Mouse (Mus musculus): ENCODE data around the gene Heatr5a. TPM values are rescaled to one million over a fixed set of nuclear protein-coding genes. Genes with fewer than 3 reads are reported as not detected.

Gene Heatr5a
- polyA plus RNA-seq, 1 experiment from 2014 or later = 14.3 TPM

GRCm38 (mm10) chr12:51845261-51845660 is 125.9 kb downstream of the Heatr5a start:
- H3K4me1 ChIP-seq = peaks cover 22% of the 10 kb centered on the region
- H3K9me3 ChIP-seq = no peaks in the 10 kb centered on the region
- no peak for DNase-seq (ENCODE audit: low spot score)
- no peaks in the 10 kb centered on the region for H3K27me3 ChIP-seq (ENCODE audit: insufficient read depth, poor library complexity, severe bottlenecking)
- H3K27ac ChIP-seq = peak overlapping the region; percentile 89; the same call in 1 of the 2 replicates
- H3K4me3 ChIP-seq = peak overlapping the region; percentile 61
- no peaks in the 10 kb centered on the region for H3K36me3 ChIP-seq
- WGBS = 31% methylated on average over 1 of the region's 1 CpGs

GRCm38 (mm10) chr12:51844771-51845256 is 126.3 kb downstream of the Heatr5a start:
- Histone ChIP-seq H3K4me1 (peaks cover 22% of the 10 kb centered on the region), H3K27me3 (ENCODE audit: insufficient read depth, poor library complexity, severe bottlenecking) (no peaks in the 10 kb centered on the region), H3K27ac (peak overlapping the region; percentile 89), H3K4me3 (peak overlapping the region; percentile 61), H3K9me3 (no peaks in the 10 kb centered on the region), H3K36me3 (no peaks in the 10 kb centered on the region)
- peak; percentile 97 for DNase-seq (ENCODE audit: low spot score)
- WGBS = under 1% methylated on average over 17 of the region's 17 CpGs

- Histone ChIP-seq H3K36me3 (no peaks in the 10 kb centered on the region), H3K4me3 (peak overlapping the region; percentile 61), H3K27me3 (ENCODE audit: insufficient read depth, poor library complexity, severe bottlenecking) (no peaks in the 10 kb centered on the region), H3K4me1 (peaks cover 22% of the 10 kb centered on the region), H3K27ac (peak overlapping the region; percentile 89), H3K9me3 (no peaks in the 10 kb centered on the region)
- WGBS = 24% methylated on average over 15 of the region's 15 CpGs
- DNase-seq (ENCODE audit: low spot score) = no peak
Measured at GRCm38 (mm10) chr12:51843576-51844520, 127.3 kb downstream of the Heatr5a start.

DNA sequence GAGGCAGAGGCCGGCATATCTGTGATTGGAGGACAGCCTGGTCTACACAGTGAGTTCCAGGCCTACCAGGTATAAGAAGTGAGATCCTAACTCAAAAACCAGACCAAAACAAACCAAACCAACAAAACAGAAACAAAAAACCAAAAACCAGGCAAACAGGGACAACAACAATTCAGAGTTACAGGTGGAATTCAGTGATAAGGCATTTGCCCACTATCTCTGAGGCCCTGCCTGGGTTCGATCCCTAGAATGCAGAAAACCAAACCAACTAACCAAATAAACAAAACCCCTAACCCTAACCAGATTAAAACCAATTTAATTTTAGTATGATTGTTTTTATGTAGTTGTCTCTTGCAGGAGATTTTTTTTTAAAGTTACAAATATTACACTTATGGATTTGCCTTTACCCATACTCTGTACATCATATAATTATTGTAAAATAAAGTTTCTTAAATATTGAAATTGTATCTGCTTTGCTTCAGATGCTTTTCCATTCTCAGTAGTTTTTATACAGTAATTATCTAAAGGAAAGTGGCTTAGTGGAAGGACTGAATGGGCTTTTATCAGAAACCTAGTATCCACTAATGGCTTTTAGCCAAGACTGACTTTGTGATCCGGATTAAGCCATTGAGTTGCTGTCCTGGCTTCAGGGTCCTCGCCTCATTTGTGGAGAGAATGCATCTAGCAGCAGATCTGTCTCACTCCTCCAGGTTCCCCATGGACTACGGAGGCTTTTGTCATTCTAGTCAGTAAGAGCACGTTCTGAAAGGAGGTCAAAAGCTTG is 128.8 kb downstream of the Heatr5a start:
- Histone ChIP-seq H3K4me1 (peaks cover 22% of the 10 kb centered on the region), H3K27me3 (ENCODE audit: insufficient read depth, poor library complexity, severe bottlenecking) (no peaks in the 10 kb centered on the region), H3K9me3 (no peaks in the 10 kb centered on the region), H3K27ac (peak overlapping the region; percentile 53; the same call in 1 of the 2 replicates), H3K36me3 (no peaks in the 10 kb centered on the region), H3K4me3 (no peak overlapping the region)
- 49% methylated on average over 6 of the region's 6 CpGs for WGBS
- no peak for DNase-seq (ENCODE audit: low spot score)

DNA sequence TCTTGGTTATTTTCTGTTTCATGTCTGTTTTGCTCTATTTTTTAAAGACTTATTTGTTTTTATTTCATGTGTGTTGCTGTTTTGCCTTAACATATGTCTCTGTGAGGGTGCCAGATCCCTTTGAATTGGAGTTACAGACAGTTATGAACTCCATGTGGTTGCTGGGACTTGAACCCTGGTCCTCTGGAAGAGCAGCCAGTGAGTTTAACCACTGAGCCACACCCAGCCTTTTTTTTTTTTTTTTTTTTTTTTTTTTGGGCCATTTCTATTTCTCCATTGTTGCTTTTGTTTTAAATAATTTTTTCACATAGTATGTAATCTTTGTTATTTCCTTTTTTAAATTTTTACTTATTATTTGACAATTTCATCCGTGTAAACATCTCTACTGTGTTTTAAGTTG is 131.3 kb downstream of the Heatr5a start:
- Histone ChIP-seq H3K36me3 (no peaks in the 10 kb centered on the region), H3K27me3 (ENCODE audit: insufficient read depth, poor library complexity, severe bottlenecking) (no peaks in the 10 kb centered on the region), H3K4me1 (peaks cover 20% of the 10 kb centered on the region), H3K4me3 (no peak overlapping the region), H3K27ac (no peak overlapping the region), H3K9me3 (no peaks in the 10 kb centered on the region)
- DNase-seq (ENCODE audit: low spot score) = no peak
- 80% methylated on average over 1 of the region's 1 CpGs for WGBS

DNA sequence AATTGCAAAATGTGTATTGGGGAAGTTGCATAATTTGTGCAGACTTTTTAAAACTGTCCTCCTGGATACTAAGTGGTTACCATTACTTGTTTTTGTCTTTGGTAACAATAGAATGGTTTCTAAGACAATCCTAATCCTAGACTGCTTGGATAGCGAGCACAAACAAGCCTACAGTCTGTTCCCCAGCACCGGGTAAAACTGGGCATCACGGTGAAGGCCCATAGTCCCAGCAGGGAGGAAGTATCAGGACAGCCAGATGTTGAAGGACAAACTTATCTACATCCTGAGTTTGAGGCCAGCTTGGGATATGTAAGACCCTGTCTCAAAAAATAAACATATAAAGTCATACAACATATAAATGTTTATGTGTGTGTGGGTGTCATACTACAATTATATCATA is 135.9 kb downstream of the Heatr5a start:
- Histone ChIP-seq H3K36me3 (no peaks in the 10 kb centered on the region), H3K27me3 (ENCODE audit: insufficient read depth, poor library complexity, severe bottlenecking) (no peaks in the 10 kb centered on the region), H3K4me3 (no peak overlapping the region), H3K27ac (no peak overlapping the region), H3K4me1 (no peaks in the 10 kb centered on the region), H3K9me3 (no peaks in the 10 kb centered on the region)
- no peak for DNase-seq (ENCODE audit: low spot score)
- 55% methylated on average over 3 of the region's 3 CpGs for WGBS

- Histone ChIP-seq H3K4me1 (peaks cover 10% of the 10 kb centered on the region; the same call in 1 of the 2 replicates), H3K27ac (no peak overlapping the region; the same call in 1 of the 2 replicates), H3K9me3 (no peaks in the 10 kb centered on the region), H3K27me3 (ENCODE audit: insufficient read depth, poor library complexity, severe bottlenecking) (no peaks in the 10 kb centered on the region), H3K36me3 (peaks cover 4% of the 10 kb centered on the region; the same call in 1 of the 2 replicates), H3K4me3 (no peak overlapping the region)
- peak; percentile 64 for DNase-seq (ENCODE audit: low spot score)
- WGBS = 74% methylated on average over 13 of the region's 13 CpGs
Measured at GRCm38 (mm10) chr12:51831931-51832330, 139.2 kb downstream of the Heatr5a start.

GRCm38 (mm10) chr12:51831296-51831695 is 139.8 kb downstream of the Heatr5a start:
- no peak overlapping the region; the same call in 1 of the 2 replicates for H3K27ac ChIP-seq
- H3K9me3 ChIP-seq = no peaks in the 10 kb centered on the region
- H3K4me3 ChIP-seq = no peak overlapping the region
- peaks cover 10% of the 10 kb centered on the region; the same call in 1 of the 2 replicates for H3K4me1 ChIP-seq
- 92% methylated on average over 3 of the region's 3 CpGs for WGBS
- H3K27me3 ChIP-seq (ENCODE audit: insufficient read depth, poor library complexity, severe bottlenecking) = no peaks in the 10 kb centered on the region
- no peak for DNase-seq (ENCODE audit: low spot score)
- peaks cover 7% of the 10 kb centered on the region; the same call in 1 of the 2 replicates for H3K36me3 ChIP-seq

DNA sequence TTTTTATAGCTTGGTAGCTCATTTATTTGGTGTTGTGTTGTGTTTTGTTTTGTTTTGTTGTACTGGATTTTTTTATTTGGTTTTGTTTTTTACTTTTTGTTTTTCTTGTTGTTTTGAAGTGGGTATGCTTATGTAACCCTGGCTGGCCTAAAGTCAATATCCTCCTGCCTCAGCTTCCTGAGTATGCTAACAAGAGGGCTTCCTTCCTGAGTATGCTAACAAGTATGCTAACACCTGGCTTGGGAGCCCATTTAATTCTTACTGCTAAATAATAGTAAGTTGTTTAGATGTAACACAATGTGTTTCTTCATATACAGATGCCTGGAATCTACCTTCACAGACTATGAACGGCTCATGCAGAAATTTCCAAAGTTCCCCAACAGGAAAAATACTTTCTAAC is 140.4 kb downstream of the Heatr5a start:
- Histone ChIP-seq H3K4me1 (peaks cover 10% of the 10 kb centered on the region; the same call in 1 of the 2 replicates), H3K36me3 (peaks cover 10% of the 10 kb centered on the region; the same call in 1 of the 2 replicates), H3K4me3 (peak overlapping the region; percentile 99), H3K27ac (peak overlapping the region; percentile 99), H3K27me3 (ENCODE audit: insufficient read depth, poor library complexity, severe bottlenecking) (no peaks in the 10 kb centered on the region), H3K9me3 (no peaks in the 10 kb centered on the region)
- DNase-seq (ENCODE audit: low spot score) = no peak
- WGBS = 86% methylated on average over 1 of the region's 1 CpGs

DNA sequence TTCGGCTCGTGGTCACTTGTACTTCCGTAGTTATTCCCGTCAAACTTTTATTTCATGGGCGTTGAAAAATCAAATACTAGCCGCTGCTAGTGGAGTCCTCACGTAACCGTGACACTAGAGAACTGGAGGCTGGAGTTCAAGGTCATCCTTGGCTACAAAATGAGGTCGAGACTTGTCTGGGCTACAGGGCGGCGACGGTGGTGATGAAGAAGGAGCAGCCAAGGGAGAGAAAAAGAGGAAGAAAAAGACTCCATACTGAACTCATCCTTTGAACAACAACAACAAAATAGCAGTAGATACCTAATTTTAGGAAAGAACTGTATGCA is 141.1 kb downstream of the Heatr5a start:
- under 1% methylated on average over 12 of the region's 12 CpGs for WGBS
- Histone ChIP-seq H3K9me3 (no peaks in the 10 kb centered on the region), H3K27ac (peak overlapping the region; percentile 99), H3K27me3 (ENCODE audit: insufficient read depth, poor library complexity, severe bottlenecking) (no peaks in the 10 kb centered on the region), H3K4me3 (peak overlapping the region; percentile 99), H3K36me3 (peaks cover 14% of the 10 kb centered on the region), H3K4me1 (peaks cover 10% of the 10 kb centered on the region; the same call in 1 of the 2 replicates)
- DNase-seq (ENCODE audit: low spot score) = no peak

DNA sequence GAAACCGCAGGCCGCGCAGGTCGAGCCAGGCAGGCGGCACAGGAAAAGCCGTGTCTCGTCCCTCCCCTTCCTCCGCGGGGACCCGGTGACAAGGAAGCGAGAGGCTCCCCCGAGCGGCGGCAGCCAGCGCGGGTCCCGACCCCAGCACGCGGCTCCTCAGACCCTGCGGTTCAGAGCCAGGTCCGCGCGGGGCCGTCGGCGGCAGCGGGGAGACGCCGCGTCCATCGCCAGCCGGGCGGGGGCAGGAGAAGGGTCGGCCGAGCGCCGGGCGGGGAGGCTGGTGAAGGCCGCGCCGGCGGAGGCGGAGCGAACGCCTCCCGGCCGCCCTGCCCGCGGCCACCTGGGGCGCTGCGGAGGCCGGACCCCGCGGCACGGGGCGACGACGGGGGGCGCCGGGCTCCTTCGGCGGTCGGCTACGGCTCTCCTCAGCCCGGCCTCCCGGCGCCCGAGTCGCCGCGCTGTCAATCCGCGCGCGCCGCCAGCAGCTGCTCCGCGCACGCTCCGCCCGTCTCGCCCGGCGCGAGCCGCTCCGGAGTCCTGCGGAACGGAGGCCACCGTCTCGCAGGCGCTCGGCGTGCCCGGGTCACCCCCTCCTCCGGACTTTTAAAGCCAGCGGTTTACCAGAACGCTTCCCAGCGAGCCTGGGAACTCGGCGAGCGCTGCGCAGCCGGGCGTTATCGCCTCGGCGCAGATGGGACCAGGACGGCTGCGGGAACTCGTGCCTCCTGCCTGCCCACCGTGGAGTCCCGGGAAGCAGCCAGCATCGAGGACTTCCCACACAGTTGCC is 141.6 kb downstream of the Heatr5a start, which contains the start of gene Hectd1:
Gene Hectd1, minus strand, starts transcription at position 247 of the 787 bp plus-strand sequence.
- Histone ChIP-seq H3K4me3 (peak within 1 kb of the TSS; percentile 99), H3K9me3 (no peaks in the 10 kb centered on the region), H3K27ac (peak within 1 kb of the TSS; percentile 99), H3K27me3 (ENCODE audit: insufficient read depth, poor library complexity, severe bottlenecking) (no peaks in the 10 kb centered on the region), H3K36me3 (peaks cover 20% of the 10 kb centered on the region), H3K4me1 (peaks cover 10% of the 10 kb centered on the region; the same call in 1 of the 2 replicates)
- peak; percentile 93 for DNase-seq (ENCODE audit: low spot score)
- WGBS = under 1% methylated on average over 108 of the region's 114 CpGs

DNA sequence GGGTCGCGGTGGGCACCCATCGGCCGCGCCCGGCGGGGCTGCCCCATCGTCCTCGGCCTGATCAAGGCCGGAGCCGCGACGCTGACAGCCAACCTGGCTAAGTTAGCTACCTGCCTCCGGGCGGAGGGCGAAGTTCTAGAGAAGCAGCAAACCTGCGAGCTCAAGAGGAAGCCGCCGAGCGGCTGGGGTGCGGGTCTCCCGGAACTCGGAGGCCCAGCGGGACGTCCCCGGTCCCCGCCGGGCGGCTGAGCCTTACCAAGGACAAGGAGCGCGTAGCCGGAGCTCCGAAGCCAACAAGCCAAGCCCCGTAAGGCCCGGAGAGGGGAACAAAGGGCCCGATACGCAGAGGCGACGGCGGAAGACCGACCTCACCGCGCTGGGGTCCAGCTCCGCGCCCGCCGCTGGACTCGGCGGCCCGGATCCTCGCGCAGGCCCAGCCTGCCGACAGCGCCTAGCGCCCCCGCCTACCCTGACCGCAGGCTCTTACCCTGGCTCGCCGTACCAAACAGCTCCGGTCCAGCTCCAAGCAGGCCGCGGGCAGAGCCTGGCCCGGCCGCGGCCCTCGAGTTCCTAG is 142.3 kb downstream of the Heatr5a start:
- Histone ChIP-seq H3K4me1 (peaks cover 10% of the 10 kb centered on the region; the same call in 1 of the 2 replicates), H3K9me3 (no peaks in the 10 kb centered on the region), H3K4me3 (peak overlapping the region; percentile 99), H3K36me3 (peaks cover 26% of the 10 kb centered on the region), H3K27me3 (ENCODE audit: insufficient read depth, poor library complexity, severe bottlenecking) (no peaks in the 10 kb centered on the region), H3K27ac (peak overlapping the region; percentile 99)
- peak; percentile 87 for DNase-seq (ENCODE audit: low spot score)
- WGBS = under 1% methylated on average over 66 of the region's 66 CpGs

Measured in heart, embryonic 10.5 days (tissue).